Mouse (Mus musculus): ENCODE results near the gene Myo1d. TPM values are rescaled to one million over a fixed set of nuclear protein-coding genes. Genes with fewer than 3 reads are reported as not detected.

Gene Myo1d
- polyA plus RNA-seq, 1 experiment = 6.4 TPM

- no peak overlapping the region for H3K27ac ChIP-seq (ENCODE audit: control insufficient read depth, insufficient read depth, low read depth, low read length, poor library complexity)
- WGBS = 83% methylated on average over 4 of the region's 4 CpGs
- peaks cover 11% of the 10 kb centered on the region; the same call in 1 of the 2 replicates for H3K4me1 ChIP-seq (ENCODE audit: control insufficient read depth, insufficient read depth, low read length)
- TF ChIP-seq CTCF (IDR thresholded peaks at IDR 0.05; ENCODE audit: control insufficient read depth, insufficient read depth, low read length) (no peak), POLR2A (IDR thresholded peaks at IDR 0.05; ENCODE audit: borderline replicate concordance, control insufficient read depth, low read depth, low read length) (no peak)
- no peak overlapping the region for H3K4me3 ChIP-seq (replicated peaks; ENCODE audit: control insufficient read depth, low read depth, low read length)
Measured at GRCm38 (mm10) chr11:80499550-80499952, 280.3 kb downstream of the Myo1d start.

DNA sequence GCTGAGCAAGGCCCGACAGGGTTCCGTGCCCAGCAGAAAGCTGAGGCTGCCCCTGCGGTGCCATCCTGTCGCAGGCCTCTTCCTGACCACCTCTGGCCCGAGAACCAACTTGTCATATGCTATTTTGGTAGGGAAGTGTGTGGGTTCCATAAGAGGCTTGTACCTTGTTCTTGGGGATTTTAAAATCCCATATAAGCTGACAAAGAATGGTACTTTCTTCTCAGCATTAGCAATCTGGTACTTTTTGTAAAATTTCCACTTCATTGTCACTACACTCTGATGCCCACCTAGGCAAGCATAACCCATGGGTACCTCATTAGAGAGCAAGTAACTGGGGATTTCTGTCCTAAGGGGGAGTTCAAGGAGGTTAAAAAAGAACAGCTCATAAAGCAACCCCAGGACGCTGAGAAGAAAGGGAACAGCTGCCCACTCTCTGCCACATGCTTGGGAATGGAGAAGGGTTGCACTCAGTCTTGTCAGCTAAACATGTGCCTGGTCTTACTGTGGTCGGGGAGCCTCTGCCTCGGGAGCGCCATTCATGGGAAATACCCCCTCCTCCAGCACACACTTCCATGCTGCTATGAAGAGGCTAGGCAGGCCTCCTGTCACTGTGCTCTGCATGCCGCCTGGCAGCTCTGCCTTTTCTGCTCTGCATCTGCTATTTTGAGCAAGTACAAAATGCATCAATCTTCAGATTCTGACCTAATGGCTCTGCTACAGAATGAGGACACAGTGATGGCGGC lies 281.3 kb downstream of the Myo1d start:
- no peak overlapping the region for H3K4me3 ChIP-seq (replicated peaks; ENCODE audit: control insufficient read depth, low read depth, low read length)
- 75% methylated on average over 11 of the region's 11 CpGs for WGBS
- no peak for TF ChIP-seq CTCF (IDR thresholded peaks at IDR 0.05; ENCODE audit: control insufficient read depth, insufficient read depth, low read length)
- TF ChIP-seq POLR2A (IDR thresholded peaks at IDR 0.05; ENCODE audit: borderline replicate concordance, control insufficient read depth, low read depth, low read length) = no peak
- H3K4me1 ChIP-seq (ENCODE audit: control insufficient read depth, insufficient read depth, low read length) = peaks cover 8% of the 10 kb centered on the region; the same call in 1 of the 2 replicates
- H3K27ac ChIP-seq (ENCODE audit: control insufficient read depth, insufficient read depth, low read depth, low read length, poor library complexity) = no peak overlapping the region

DNA sequence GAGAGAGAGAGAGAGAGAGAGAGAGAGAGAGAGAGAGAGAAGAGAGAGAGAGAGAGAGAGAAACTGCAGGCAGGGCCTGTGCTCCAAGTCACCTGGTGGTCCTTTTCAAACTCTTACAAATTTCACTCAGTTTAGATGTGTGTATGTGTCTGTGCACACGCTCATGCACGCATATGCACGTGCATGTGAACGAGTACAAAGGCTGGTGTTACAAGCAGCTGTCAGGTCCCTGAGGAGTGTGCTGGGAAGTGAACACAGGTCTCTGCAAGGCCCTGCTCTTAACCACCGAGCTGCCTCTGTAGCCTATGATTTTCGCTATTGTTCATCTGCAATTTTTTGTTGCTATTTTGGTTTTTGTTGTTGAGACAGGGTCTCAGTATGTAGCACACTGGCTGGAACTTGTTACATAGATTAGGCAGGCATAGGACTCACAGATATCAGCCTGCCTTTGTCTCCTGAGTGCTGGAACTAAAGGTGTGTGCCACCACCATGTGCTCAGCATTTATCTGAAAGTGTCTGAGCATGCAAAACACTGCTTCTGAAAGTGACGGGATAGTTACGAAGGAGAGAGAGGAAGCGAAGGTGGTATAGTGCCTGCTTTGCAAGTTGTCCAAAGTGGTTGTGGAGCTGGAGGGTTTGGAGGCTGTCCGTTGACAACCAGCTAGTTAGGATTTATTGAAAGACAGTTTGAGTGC lies 282.5 kb downstream of the Myo1d start:
- 73% methylated on average over 10 of the region's 10 CpGs for WGBS
- no peak overlapping the region for H3K27ac ChIP-seq (ENCODE audit: control insufficient read depth, insufficient read depth, low read depth, low read length, poor library complexity)
- no peak overlapping the region for H3K4me3 ChIP-seq (replicated peaks; ENCODE audit: control insufficient read depth, low read depth, low read length)
- H3K4me1 ChIP-seq (ENCODE audit: control insufficient read depth, insufficient read depth, low read length) = peaks cover 8% of the 10 kb centered on the region; the same call in 1 of the 2 replicates
- TF ChIP-seq POLR2A (IDR thresholded peaks at IDR 0.05; ENCODE audit: borderline replicate concordance, control insufficient read depth, low read depth, low read length) (no peak), CTCF (IDR thresholded peaks at IDR 0.05; ENCODE audit: control insufficient read depth, insufficient read depth, low read length) (no peak)

DNA sequence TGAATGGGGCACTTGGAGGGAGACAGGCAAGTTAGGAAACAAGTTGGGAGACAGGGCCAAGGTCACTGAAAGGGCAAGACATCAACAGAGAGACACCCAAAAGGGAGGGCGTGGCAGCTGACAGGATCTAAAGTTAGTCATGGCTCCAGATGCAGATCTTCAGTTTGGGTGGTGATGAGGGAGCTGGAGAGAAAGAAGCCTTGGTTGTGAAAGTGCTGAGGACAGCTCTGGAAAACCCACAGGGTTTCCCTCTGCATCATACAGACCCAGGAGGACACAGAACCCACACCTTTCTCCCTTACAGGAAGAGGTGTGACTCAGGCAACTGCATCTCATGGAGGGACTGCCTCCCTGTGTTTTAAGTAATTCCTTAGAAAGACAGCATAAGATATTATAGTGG lies 283.2 kb downstream of the Myo1d start:
- peaks cover 8% of the 10 kb centered on the region; the same call in 1 of the 2 replicates for H3K4me1 ChIP-seq (ENCODE audit: control insufficient read depth, insufficient read depth, low read length)
- TF ChIP-seq POLR2A (IDR thresholded peaks at IDR 0.05; ENCODE audit: borderline replicate concordance, control insufficient read depth, low read depth, low read length) (no peak), CTCF (IDR thresholded peaks at IDR 0.05; ENCODE audit: control insufficient read depth, insufficient read depth, low read length) (no peak)
- WGBS = 75% methylated on average over 1 of the region's 1 CpGs
- no peak overlapping the region for H3K27ac ChIP-seq (ENCODE audit: control insufficient read depth, insufficient read depth, low read depth, low read length, poor library complexity)
- H3K4me3 ChIP-seq (replicated peaks; ENCODE audit: control insufficient read depth, low read depth, low read length) = no peak overlapping the region

DNA sequence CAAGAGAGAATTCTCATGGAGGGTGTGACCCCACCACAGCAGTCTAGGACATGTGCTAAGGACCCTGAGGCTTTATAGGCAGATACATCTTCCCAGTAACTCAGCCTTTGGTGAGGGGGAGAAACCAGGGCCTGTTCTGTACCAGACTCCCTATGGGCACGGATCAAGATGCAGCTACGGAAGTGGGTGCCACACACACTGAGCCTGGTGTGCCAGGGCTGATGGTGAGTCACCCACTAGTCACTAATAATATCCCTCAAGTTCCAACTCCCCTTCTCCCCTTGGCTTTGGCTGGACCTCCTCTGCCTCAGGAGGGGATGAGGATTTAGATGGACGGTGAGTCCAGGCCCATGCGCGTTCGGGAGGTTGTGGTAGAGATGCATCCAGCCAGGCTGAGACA lies 283.9 kb downstream of the Myo1d start:
- 86% methylated on average over 6 of the region's 6 CpGs for WGBS
- Histone ChIP-seq H3K27ac (ENCODE audit: control insufficient read depth, insufficient read depth, low read depth, low read length, poor library complexity) (no peak overlapping the region), H3K4me1 (ENCODE audit: control insufficient read depth, insufficient read depth, low read length) (peaks cover 8% of the 10 kb centered on the region; the same call in 1 of the 2 replicates), H3K4me3 (replicated peaks; ENCODE audit: control insufficient read depth, low read depth, low read length) (no peak overlapping the region)
- no peak for TF ChIP-seq POLR2A (IDR thresholded peaks at IDR 0.05; ENCODE audit: borderline replicate concordance, control insufficient read depth, low read depth, low read length)
- no peak for TF ChIP-seq CTCF (IDR thresholded peaks at IDR 0.05; ENCODE audit: control insufficient read depth, insufficient read depth, low read length)

GRCm38 (mm10) chr11:80494852-80495251 lies 285.0 kb downstream of the Myo1d start:
- TF ChIP-seq POLR2A (IDR thresholded peaks at IDR 0.05; ENCODE audit: borderline replicate concordance, control insufficient read depth, low read depth, low read length) (peak; percentile 15; the same call in 1 of the 2 replicates), CTCF (IDR thresholded peaks at IDR 0.05; ENCODE audit: control insufficient read depth, insufficient read depth, low read length) (no peak)
- peak overlapping the region; percentile 72 for H3K27ac ChIP-seq (ENCODE audit: control insufficient read depth, insufficient read depth, low read depth, low read length, poor library complexity)
- WGBS = 44% methylated on average over 9 of the region's 9 CpGs

DNA sequence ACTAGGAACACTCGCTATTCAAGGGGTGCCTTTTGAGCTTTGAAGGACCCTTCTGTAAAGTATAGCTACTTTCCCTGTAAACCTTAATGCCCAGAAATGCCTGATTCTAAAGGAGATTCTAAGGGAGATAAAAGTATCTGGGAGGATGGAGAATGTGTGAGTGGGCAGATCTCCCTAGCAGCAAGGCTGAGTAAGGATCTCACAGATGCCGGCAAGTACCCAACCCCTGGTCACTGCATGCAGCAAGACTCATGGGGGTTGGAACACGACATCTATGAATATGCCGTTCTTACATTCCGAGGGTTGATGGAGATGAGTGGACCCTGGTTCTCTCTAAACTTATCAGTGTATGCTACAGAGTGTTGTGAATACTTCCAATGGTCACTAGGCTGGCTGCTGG lies 286.6 kb downstream of the Myo1d start:
- TF ChIP-seq CTCF (IDR thresholded peaks at IDR 0.05; ENCODE audit: control insufficient read depth, insufficient read depth, low read length) (no peak), POLR2A (IDR thresholded peaks at IDR 0.05; ENCODE audit: borderline replicate concordance, control insufficient read depth, low read depth, low read length) (no peak)
- peaks cover 16% of the 10 kb centered on the region for H3K4me1 ChIP-seq (ENCODE audit: control insufficient read depth, insufficient read depth, low read length)
- WGBS = 84% methylated on average over 5 of the region's 5 CpGs
- H3K27ac ChIP-seq (ENCODE audit: control insufficient read depth, insufficient read depth, low read depth, low read length, poor library complexity) = no peak overlapping the region
- H3K4me3 ChIP-seq (replicated peaks; ENCODE audit: control insufficient read depth, low read depth, low read length) = no peak overlapping the region

More at GRCm38 (mm10) chr11:80494852-80495251, 285.0 kb downstream of the Myo1d start:
- Histone ChIP-seq H3K4me1 (ENCODE audit: control insufficient read depth, insufficient read depth, low read length) (peaks cover 13% of the 10 kb centered on the region; the same call in 1 of the 2 replicates), H3K4me3 (replicated peaks; ENCODE audit: control insufficient read depth, low read depth, low read length) (no peak overlapping the region)

DNA sequence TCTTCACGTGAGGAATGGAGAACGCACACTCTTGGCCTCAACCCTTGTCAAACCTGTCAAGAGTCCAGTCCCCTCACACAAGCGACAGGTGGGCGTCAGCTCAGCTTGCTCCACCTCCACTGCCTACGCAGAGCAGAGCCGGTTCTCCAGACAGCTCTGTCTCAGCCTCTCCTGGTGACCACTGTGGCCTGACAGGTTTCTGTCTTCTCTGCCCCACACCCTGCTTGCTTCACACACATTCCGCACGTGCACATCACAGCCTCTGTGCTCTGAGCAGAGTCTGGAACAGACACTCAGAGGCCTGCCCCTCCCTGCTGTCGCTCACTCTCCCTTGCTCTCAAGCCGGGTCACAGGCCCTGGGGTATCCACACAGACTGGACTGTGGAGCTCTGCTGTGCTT lies 289.0 kb downstream of the Myo1d start:
- TF ChIP-seq CTCF (IDR thresholded peaks at IDR 0.05; ENCODE audit: control insufficient read depth, insufficient read depth, low read length) (no peak), POLR2A (IDR thresholded peaks at IDR 0.05; ENCODE audit: borderline replicate concordance, control insufficient read depth, low read depth, low read length) (no peak)
- Histone ChIP-seq H3K4me3 (replicated peaks; ENCODE audit: control insufficient read depth, low read depth, low read length) (no peak overlapping the region), H3K4me1 (ENCODE audit: control insufficient read depth, insufficient read depth, low read length) (peaks cover 11% of the 10 kb centered on the region), H3K27ac (ENCODE audit: control insufficient read depth, insufficient read depth, low read depth, low read length, poor library complexity) (peak overlapping the region; percentile 22)
- WGBS = 79% methylated on average over 10 of the region's 10 CpGs
